Mouse (Mus musculus) kidney, postnatal 10 days (tissue): Measurements from ENCODE around the gene Caprin2.

Experiments used
- DNase-seq: peaks from one replicate; pipeline ENCODE4 v3.0.0; 2021; ENCODE audit warnings: mixed read lengths

Caprin2 gene

GRCm38 (mm10) chr6:148831728-148832121, 64.3 kb downstream of the Caprin2 start:
- no peak for DNase-seq

GRCm38 (mm10) chr6:148830748-148831727, 65.0 kb downstream of the Caprin2 start, which contains the start of gene Ipo8:
Gene Ipo8, minus strand, starts transcription at chr6:148831467.
- peak; percentile 94 for DNase-seq

- no peak for DNase-seq
These were observed 65.7 kb downstream of the Caprin2 start for GRCm38 (mm10) chr6:148830355-148830747.

- peak; percentile 19 for DNase-seq
These were observed 69.9 kb downstream of the Caprin2 start for GRCm38 (mm10) chr6:148826119-148826518.

- no peak for DNase-seq
These were observed 77.3 kb downstream of the Caprin2 start for GRCm38 (mm10) chr6:148818624-148819343.

- DNase-seq = no peak
These were observed 79.3 kb downstream of the Caprin2 start for GRCm38 (mm10) chr6:148816751-148817150.

GRCm38 (mm10) chr6:148811117-148811516, 84.9 kb downstream of the Caprin2 start:
- no peak for DNase-seq

- peak; percentile 6 for DNase-seq
These were observed 96.3 kb downstream of the Caprin2 start for GRCm38 (mm10) chr6:148799773-148800172.

- DNase-seq = no peak
These were observed 100.9 kb downstream of the Caprin2 start for GRCm38 (mm10) chr6:148795145-148795544.
